Mouse (Mus musculus): ENCODE measurements around the gene Scn2a. TPM values are rescaled to one million over a fixed set of nuclear protein-coding genes. Genes with fewer than 3 reads are reported as not detected.

The Scn2a gene
- total RNA-seq (2021): under 1 TPM; 0.40 to 0.45 TPM

- DNase-seq: peak; percentile 32 to 47
- intact Hi-C loops (cut with DNase I): loop anchor here (2.0 kb wide), 2 partner anchors 48 to 564 kb away; no protein-coding TSS in a partner anchor
Measured at GRCm38 (mm10) chr2:65620556-65621166, at the start of gene Scn2a. TSS of gene Scn2a (plus strand) at chr2:65620771.

- intact Hi-C loops (cut with DNase I): no loop called here
- DNase-seq: no peak
Measured at GRCm38 (mm10) chr2:65587679-65588078, 32.9 kb upstream of the Scn2a start.

GRCm38 (mm10) chr2:65607813-65608212, 12.8 kb upstream of the Scn2a start:
- DNase-seq: no peak
- intact Hi-C loops (cut with DNase I): no loop called here

- intact Hi-C loops (cut with DNase I): no loop called here
Measured at GRCm38 (mm10) chr2:65611887-65612286, 8.7 kb upstream of the Scn2a start.

GRCm38 (mm10) chr2:65619781-65620180, 790 bp upstream of the Scn2a start:
- peak; percentile 22 to 57 for DNase-seq
- intact Hi-C loops (cut with DNase I): loop anchor here (2.0 kb wide), 2 partner anchors 49 to 565 kb away; no protein-coding TSS in a partner anchor

More at GRCm38 (mm10) chr2:65611887-65612286, 8.7 kb upstream of the Scn2a start:
- DNase-seq: no peak

GRCm38 (mm10) chr2:65621254-65621653, 683 bp downstream of the Scn2a start:
- no peak for DNase-seq
- intact Hi-C loops (cut with DNase I): loop anchor here (2.0 kb wide), 2 partner anchors 48 to 564 kb away; no protein-coding TSS in a partner anchor

- DNase-seq: no peak
- intact Hi-C loops (cut with DNase I): loop anchor here (2.0 kb wide), 2 partner anchors 47 to 563 kb away; no protein-coding TSS in a partner anchor
Measured at GRCm38 (mm10) chr2:65621838-65622237, 1.3 kb downstream of the Scn2a start.

- intact Hi-C loops (cut with DNase I): no loop called here
- no peak for DNase-seq
Measured at GRCm38 (mm10) chr2:65652636-65653035, 32.1 kb downstream of the Scn2a start.

GRCm38 (mm10) chr2:65657031-65657430, 36.5 kb downstream of the Scn2a start:
- no peak for DNase-seq
- intact Hi-C loops (cut with DNase I): no loop called here

GRCm38 (mm10) chr2:65658430-65658829, 37.9 kb downstream of the Scn2a start:
- intact Hi-C loops (cut with DNase I): no loop called here
- no peak for DNase-seq

- no peak for DNase-seq
- intact Hi-C loops (cut with DNase I): no loop called here
Measured at GRCm38 (mm10) chr2:65663892-65664291, 43.3 kb downstream of the Scn2a start.

- DNase-seq: no peak
- intact Hi-C loops (cut with DNase I): no loop called here
Measured at GRCm38 (mm10) chr2:65664481-65664880, 43.9 kb downstream of the Scn2a start.

- DNase-seq: no peak
Measured at GRCm38 (mm10) chr2:65665180-65665579, 44.6 kb downstream of the Scn2a start.

GRCm38 (mm10) chr2:65667590-65668436, 47.2 kb downstream of the Scn2a start:
- intact Hi-C loops (cut with DNase I): loop anchor here (2.0 to 5.0 kb wide), 3 partner anchors 47 to 271 kb away; partner anchors contain the start of gene Scn2a
- DNase-seq: no peak

More at GRCm38 (mm10) chr2:65665180-65665579, 44.6 kb downstream of the Scn2a start:
- intact Hi-C loops (cut with DNase I): loop anchor here (5.0 kb wide), 1 partner anchor 253 kb away; no protein-coding TSS in a partner anchor

GRCm38 (mm10) chr2:65668437-65669135, 48.0 kb downstream of the Scn2a start:
- peak; percentile 62 to 71 for DNase-seq
- intact Hi-C loops (cut with DNase I): loop anchor here (2.0 to 5.0 kb wide), 3 partner anchors 48 to 272 kb away; partner anchors contain the start of gene Scn2a

GRCm38 (mm10) chr2:65669561-65669960, 49.0 kb downstream of the Scn2a start:
- no peak for DNase-seq
- intact Hi-C loops (cut with DNase I): loop anchor here (2.0 to 5.0 kb wide), 3 partner anchors 49 to 273 kb away; partner anchors contain the start of gene Scn2a

GRCm38 (mm10) chr2:65670153-65670817, 49.7 kb downstream of the Scn2a start:
- intact Hi-C loops (cut with DNase I): no loop called here
- no peak for DNase-seq

- DNase-seq: no peak
- intact Hi-C loops (cut with DNase I): no loop called here
Measured at GRCm38 (mm10) chr2:65679621-65680020, 59.0 kb downstream of the Scn2a start.

- DNase-seq: no peak
- intact Hi-C loops (cut with DNase I): no loop called here
Measured at GRCm38 (mm10) chr2:65685151-65685550, 64.6 kb downstream of the Scn2a start.

Measured in heart, postnatal 10 days (tissue).